Mouse (Mus musculus) midbrain, embryonic 16.5 days (tissue): ENCODE measurements around the gene Mmp7. TPM values are rescaled to one million over a fixed set of nuclear protein-coding genes. Genes with fewer than 3 reads are reported as not detected.

ENCODE experiments used
- ATAC-seq: fragments of 200-750 bp; cut with Nextera tagmentation; 2 replicates; pipeline ENCODE4 v1.8.0; 2017; ENCODE audit warnings: moderate TSS enrichment
- H3K27ac ChIP-seq: fragments of 300-500 bp; sonication (generic); 2 replicates; pipeline ENCODE4 v1.5.1; 2014; ENCODE audit warnings: mild to moderate bottlenecking, low read length, mixed read lengths
- H3K27me3 ChIP-seq: fragments of 300-500 bp; sonication (generic); 2 replicates; pipeline ENCODE4 v1.6.1; 2014; ENCODE audit warnings: low read depth, low read length, mixed read lengths; ENCODE audit not compliant: control insufficient read depth, insufficient read depth
- H3K36me3 ChIP-seq: fragments of 300-500 bp; sonication (generic); 2 replicates; pipeline ENCODE4 v1.6.1; 2014; ENCODE audit warnings: mild to moderate bottlenecking, low read length, moderate library complexity, mixed read lengths; ENCODE audit not compliant: control insufficient read depth, insufficient read depth
- H3K4me1 ChIP-seq: fragments of 300-500 bp; sonication (generic); 2 replicates; pipeline ENCODE4 v1.6.1; 2014; ENCODE audit warnings: mild to moderate bottlenecking, low read length, mixed read lengths; ENCODE audit not compliant: control insufficient read depth, insufficient read depth
- H3K4me2 ChIP-seq: fragments of 300-500 bp; sonication (generic); 2 replicates; pipeline ENCODE4 v1.6.1; 2014; ENCODE audit warnings: mild to moderate bottlenecking, low read length, mixed read lengths
- H3K4me3 ChIP-seq: fragments of 300-500 bp; sonication (generic); 2 replicates; pipeline ENCODE4 v1.5.1; 2014; ENCODE audit warnings: low read depth, mild to moderate bottlenecking, low read length, moderate library complexity, mixed read lengths
- H3K9ac ChIP-seq: fragments of 300-500 bp; sonication (generic); 2 replicates; pipeline ENCODE4 v1.6.1; 2014; ENCODE audit warnings: low read depth, low read length, mixed read lengths
- H3K9me3 ChIP-seq: fragments of 300-500 bp; sonication (generic); replicated peaks from 2 replicates; pipeline ENCODE4 v1.6.1; 2014; ENCODE audit warnings: mild to moderate bottlenecking, low read length, mixed read lengths; ENCODE audit not compliant: control insufficient read depth, poor library complexity, severe bottlenecking
- WGBS: fragments of 180-500 bp; shearing (Covaris S2); extraction: QIAGEN DNeasy Blood & Tissue Kit; methylation state at CpG from one replicate; pipeline ENCODE4 v1.1.7; 2014; 5-methylcytosine and 5-hydroxymethylcytosine counted together
- polyA plus RNA-seq: library from polyadenylated mRNA; unstranded; fragments of >200 nt; fragmentation: Nextera tagmentation; extraction: Ambion mirVana; gene quantifications from 2 replicates; pipeline ENCODE4 v1.2.1, GENCODE M21; 2015

Gene Mmp7
- polyA plus RNA-seq, 1 experiment from 2014 or later: not detected

DNA sequence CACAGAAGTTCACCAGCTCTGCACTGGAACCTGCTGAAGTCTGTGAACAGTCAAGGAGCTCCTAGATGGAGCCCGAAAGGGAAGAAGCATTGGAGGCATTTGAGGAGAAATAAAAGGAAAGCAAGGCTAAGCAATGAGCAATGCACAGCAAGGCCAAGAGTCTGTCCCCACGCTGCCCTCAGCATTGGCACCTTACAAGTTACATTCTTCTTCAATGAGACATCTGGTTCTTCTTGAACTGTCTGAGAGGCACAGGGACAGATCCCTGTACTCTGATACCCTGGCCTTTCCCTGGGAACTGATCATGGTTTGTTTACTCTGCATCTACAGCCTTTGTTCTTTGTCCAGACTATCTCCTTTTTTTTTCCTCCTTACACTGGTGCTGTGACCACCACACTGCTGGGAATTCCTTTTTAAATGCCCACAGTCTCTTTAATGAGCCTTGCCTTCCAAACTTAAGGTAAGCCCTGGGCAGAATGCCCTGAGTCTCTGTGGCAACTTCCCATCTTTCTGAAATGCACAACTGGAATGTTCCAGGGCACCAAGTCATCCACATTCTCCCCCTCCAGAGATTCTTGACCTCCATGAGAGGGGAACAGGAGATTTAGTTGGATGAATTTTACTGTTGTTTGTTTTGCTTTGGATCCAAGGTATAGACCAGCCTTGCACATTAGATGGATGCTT is 13.6 kb upstream of the Mmp7 start:
- Histone ChIP-seq H3K4me1 (no peaks in the 10 kb centered on the region), H3K27ac (no peak overlapping the region), H3K9ac (no peak overlapping the region), H3K4me3 (no peak overlapping the region), H3K9me3 (no peaks in the 10 kb centered on the region), H3K27me3 (no peaks in the 10 kb centered on the region), H3K4me2 (no peak overlapping the region), H3K36me3 (no peaks in the 10 kb centered on the region)
- 79% methylated on average over 2 of the region's 2 CpGs for WGBS
- no peak for ATAC-seq

DNA sequence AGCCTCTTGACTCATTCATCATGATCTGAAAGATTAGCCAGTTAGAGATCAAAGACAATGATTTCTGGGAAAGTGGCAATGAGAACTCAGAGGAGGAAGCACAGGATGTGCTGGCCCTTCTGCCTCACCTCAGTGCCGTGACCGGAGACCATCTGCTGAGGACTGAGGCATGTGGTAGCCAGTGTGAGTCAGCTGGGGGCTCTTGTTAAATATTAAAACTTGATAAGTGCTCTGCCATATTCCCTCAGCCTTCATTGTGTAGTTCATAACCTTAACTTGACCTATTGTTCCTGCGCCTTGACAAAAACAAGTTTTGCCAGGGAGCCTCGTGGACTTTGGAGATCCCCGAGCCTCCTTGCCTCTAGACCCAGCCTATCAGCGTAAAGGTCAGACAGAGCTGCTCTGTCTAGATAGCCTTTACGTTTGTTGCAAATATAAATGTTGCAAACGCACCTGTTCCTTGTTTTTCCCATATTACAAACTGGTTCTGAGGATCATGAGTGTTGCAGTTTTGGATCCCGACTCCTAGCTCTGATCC is 9.7 kb upstream of the Mmp7 start:
- Histone ChIP-seq H3K27ac (no peak overlapping the region), H3K4me3 (no peak overlapping the region), H3K4me1 (no peaks in the 10 kb centered on the region), H3K27me3 (no peaks in the 10 kb centered on the region), H3K4me2 (no peak overlapping the region), H3K36me3 (no peaks in the 10 kb centered on the region), H3K9ac (no peak overlapping the region), H3K9me3 (no peaks in the 10 kb centered on the region)
- no peak for ATAC-seq
- 91% methylated on average over 9 of the region's 9 CpGs for WGBS

DNA sequence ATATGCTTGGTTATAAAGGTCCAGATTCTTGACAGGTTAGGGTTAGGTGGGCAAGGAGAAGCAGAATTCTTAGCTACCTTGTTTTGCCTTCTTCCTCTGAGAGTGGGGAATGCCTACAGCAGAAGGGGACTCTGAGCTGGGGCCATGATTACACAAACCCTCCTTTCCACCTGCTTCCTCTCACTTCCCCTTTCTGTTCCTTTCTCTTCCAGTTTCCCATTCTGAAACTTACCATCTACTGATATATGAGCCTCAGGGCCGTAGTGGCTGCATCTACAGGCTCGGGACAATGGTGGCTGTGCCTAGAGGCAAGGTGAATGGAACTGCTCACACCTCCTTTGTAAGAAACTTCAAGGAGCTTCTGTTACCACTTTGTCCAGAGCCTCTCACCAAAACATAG is 5.9 kb upstream of the Mmp7 start:
- H3K27me3 ChIP-seq: no peaks in the 10 kb centered on the region
- H3K9me3 ChIP-seq: no peaks in the 10 kb centered on the region
- H3K4me2 ChIP-seq: no peak overlapping the region
- no peaks in the 10 kb centered on the region for H3K4me1 ChIP-seq
- no peak overlapping the region for H3K27ac ChIP-seq
- WGBS: 85% methylated on average over 2 of the region's 2 CpGs
- no peaks in the 10 kb centered on the region for H3K36me3 ChIP-seq
- H3K9ac ChIP-seq: no peak overlapping the region
- no peak for ATAC-seq
- H3K4me3 ChIP-seq: no peak overlapping the region

DNA sequence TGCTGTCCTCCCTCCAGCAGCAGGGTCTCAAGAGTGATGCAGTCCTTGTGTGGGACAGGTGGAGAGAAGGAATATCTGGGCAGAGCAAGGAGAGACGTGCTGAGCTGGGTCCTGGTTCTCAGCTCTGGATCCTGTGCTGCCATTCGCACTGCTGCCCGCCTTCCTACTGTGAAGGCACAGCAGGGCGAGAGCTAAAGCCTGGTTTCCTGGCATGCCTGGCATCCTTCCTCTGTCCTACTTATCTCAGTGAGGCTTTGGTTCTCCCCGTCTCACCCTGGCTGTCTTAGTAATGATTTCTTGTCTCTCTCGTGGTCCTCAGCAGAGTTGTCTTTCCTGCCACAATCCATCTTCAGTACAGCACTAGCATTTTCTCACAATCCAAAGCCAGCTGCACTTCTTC is 2.1 kb upstream of the Mmp7 start:
- H3K4me2 ChIP-seq: no peak overlapping the region
- no peaks in the 10 kb centered on the region for H3K9me3 ChIP-seq
- no peak for ATAC-seq
- H3K27me3 ChIP-seq: no peaks in the 10 kb centered on the region
- H3K36me3 ChIP-seq: no peaks in the 10 kb centered on the region
- no peak overlapping the region for H3K9ac ChIP-seq
- 59% methylated on average over 6 of the region's 6 CpGs for WGBS
- no peak overlapping the region for H3K27ac ChIP-seq
- H3K4me3 ChIP-seq: no peak overlapping the region
- H3K4me1 ChIP-seq: no peaks in the 10 kb centered on the region

DNA sequence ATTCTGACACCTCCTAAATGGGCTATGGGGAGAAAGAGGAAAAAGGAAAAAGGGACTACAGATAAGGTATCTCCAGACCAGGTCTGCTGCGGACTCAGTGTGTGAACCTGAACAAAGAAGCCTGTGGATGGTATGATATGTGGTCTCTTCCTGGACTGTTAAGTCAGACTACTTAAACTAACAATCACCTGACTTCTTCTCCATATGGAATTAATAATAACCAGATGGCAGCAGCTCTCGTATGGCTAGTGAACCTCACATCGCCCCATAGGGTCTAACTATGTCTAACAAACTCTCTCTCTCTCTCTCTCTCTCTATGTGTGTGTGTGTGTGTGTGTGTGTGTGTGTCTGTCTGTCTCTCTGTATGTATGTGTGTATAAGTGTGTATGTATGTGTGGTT is 2.1 kb downstream of the Mmp7 start:
- no peaks in the 10 kb centered on the region for H3K36me3 ChIP-seq
- H3K27me3 ChIP-seq: no peaks in the 10 kb centered on the region
- H3K4me3 ChIP-seq: no peak overlapping the region
- H3K27ac ChIP-seq: no peak overlapping the region
- H3K9me3 ChIP-seq: no peaks in the 10 kb centered on the region
- 97% methylated on average over 3 of the region's 3 CpGs for WGBS
- no peak for ATAC-seq
- no peak overlapping the region for H3K4me2 ChIP-seq
- no peak overlapping the region for H3K9ac ChIP-seq
- no peaks in the 10 kb centered on the region for H3K4me1 ChIP-seq

DNA sequence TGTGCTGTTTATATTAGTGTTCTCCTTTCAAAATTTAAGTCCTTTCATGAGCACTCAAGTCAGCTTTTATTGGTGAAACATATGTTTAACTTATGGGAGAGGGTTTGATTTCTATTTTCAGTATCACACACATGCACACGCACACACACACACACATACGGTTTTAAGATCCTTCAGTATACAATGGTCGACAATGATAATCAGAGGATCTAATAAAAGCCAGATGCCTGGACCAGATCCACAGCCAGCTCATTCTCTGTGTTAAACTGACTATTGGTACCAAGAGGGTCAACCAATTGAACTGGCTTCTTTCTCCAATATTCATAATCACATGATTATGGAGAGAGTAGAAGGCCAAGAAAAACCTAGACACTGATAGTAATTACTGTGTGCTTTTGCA is 3.8 kb downstream of the Mmp7 start:
- Histone ChIP-seq H3K4me2 (no peak overlapping the region), H3K27me3 (no peaks in the 10 kb centered on the region), H3K27ac (no peak overlapping the region), H3K36me3 (no peaks in the 10 kb centered on the region), H3K4me3 (no peak overlapping the region), H3K9ac (no peak overlapping the region), H3K4me1 (no peaks in the 10 kb centered on the region), H3K9me3 (no peaks in the 10 kb centered on the region)
- ATAC-seq: no peak
- 84% methylated on average over 3 of the region's 3 CpGs for WGBS

DNA sequence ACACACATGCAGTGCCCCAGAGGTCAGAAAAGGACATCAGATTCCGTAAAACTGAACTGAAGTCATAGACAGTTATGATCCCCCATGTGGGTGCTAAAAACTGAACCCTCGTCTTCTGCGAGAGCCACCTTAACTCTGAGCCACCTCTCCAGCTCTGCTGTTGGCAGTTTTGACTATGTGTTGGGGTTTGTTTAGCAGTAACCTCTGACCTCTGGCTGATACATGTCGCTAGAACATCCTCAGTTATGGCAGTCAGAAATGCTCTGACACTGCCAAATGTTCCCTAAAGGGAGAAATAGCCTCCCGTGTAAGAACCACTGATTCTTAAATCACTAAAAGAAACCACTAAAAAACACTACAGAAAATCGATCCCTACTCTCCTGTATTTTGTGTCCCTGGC is 16.8 kb downstream of the Mmp7 start:
- H3K9me3 ChIP-seq: no peaks in the 10 kb centered on the region
- no peak overlapping the region for H3K4me2 ChIP-seq
- no peaks in the 10 kb centered on the region for H3K4me1 ChIP-seq
- 84% methylated on average over 6 of the region's 6 CpGs for WGBS
- no peak overlapping the region for H3K27ac ChIP-seq
- H3K27me3 ChIP-seq: no peaks in the 10 kb centered on the region
- H3K36me3 ChIP-seq: no peaks in the 10 kb centered on the region
- no peak overlapping the region for H3K9ac ChIP-seq
- H3K4me3 ChIP-seq: no peak overlapping the region
- ATAC-seq: no peak

DNA sequence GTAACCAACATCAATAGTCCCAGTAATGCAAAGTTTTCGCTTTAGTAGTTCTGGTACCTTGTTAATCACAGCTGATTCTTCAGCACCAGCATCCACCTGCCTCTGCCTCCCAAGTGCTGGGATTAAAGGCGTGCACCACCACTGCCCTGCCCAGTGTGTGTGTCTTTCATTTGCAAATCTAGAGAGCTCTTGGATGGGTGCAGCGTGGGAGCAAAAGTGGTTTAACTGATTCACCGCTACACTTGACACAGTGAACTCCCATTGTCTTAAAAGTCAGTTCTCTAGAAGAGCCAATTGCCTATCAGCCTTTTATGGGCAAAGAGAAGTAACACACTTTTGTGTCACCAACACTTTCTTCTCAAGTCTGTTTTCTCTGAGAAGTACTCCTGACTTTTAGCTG is 19.3 kb downstream of the Mmp7 start:
- no peaks in the 10 kb centered on the region for H3K27me3 ChIP-seq
- H3K27ac ChIP-seq: no peak overlapping the region
- WGBS: 70% methylated on average over 4 of the region's 4 CpGs
- no peak for ATAC-seq
- no peak overlapping the region for H3K9ac ChIP-seq
- no peak overlapping the region for H3K4me2 ChIP-seq
- no peaks in the 10 kb centered on the region for H3K4me1 ChIP-seq
- no peaks in the 10 kb centered on the region for H3K36me3 ChIP-seq
- no peaks in the 10 kb centered on the region for H3K9me3 ChIP-seq
- H3K4me3 ChIP-seq: no peak overlapping the region

DNA sequence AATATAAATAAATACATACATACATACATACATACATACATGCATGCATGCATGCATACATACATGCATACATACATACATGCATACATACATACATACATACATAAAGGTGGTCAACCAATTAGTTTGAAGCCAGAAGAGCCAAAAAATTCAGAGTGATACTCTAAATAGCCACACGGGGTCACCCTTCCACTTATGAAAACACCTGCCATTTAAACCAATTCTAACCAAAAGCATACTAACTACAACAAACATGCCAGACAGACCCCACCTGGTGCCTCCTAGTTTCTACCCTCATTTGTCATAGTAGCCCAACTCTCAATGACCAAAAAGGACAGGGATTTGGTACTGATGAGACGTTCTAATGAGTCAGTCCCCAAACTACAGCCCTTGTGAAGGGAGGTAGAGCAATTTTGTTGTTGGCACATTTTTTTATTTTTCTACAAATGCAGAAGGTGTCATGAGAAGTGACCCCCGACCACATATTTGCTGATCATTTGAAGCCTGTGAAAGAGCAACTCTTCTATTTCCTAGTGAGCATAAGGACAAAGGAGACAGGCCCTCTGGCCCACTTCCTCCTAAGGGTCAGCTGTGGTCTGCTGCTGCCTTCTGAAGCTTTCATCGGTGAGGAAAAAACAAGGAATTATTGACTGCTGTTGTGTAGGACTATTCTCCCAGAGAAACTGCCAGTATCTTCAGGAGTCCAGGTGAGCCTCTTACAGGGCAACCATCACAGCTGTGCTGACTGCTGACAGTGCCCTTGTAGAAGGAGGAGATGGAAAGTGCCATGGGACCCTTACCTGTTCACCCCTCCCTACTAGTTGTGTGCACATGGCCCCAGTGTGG is 22.4 kb downstream of the Mmp7 start:
- H3K27me3 ChIP-seq: no peaks in the 10 kb centered on the region
- H3K4me1 ChIP-seq: no peaks in the 10 kb centered on the region
- ATAC-seq: peak; percentile 80
- 41% methylated on average over 4 of the region's 4 CpGs for WGBS
- H3K36me3 ChIP-seq: no peaks in the 10 kb centered on the region
- H3K4me3 ChIP-seq: no peak overlapping the region
- no peak overlapping the region for H3K4me2 ChIP-seq
- H3K9me3 ChIP-seq: no peaks in the 10 kb centered on the region
- H3K9ac ChIP-seq: no peak overlapping the region
- H3K27ac ChIP-seq: no peak overlapping the region
